Mouse (Mus musculus) retina, postnatal 1 day (tissue): ENCODE measurements around the gene Kbtbd4.

Experiments used
- DNase-seq: peaks from one replicate; pipeline ENCODE4 v3.0.0-alpha.2; 2012

The Kbtbd4 gene

DNA sequence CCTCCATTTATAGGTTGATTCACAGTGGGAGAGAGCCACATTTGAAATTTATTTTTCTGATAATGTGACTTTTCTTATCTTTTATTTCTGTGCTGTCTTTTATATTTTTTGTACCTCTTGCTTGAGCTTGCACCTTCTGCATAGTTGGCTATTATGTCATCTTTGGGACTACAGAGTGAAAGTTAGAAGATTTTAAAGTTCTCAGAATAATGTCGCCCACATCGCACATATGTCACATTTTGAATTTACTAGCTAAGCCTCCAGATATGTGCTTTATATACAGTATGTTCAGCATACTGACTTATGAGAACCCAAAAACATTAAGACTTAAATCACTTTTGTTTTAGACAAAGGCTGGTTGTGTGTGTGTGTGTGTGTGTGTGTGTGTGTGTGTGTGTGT lies 55.5 kb downstream of the Kbtbd4 start:
- no peak for DNase-seq
